Mouse (Mus musculus) stomach, postnatal 0 days (tissue): ENCODE measurements around the gene Ppp2r2c. TPM values are rescaled to one million over a fixed set of nuclear protein-coding genes. Genes with fewer than 3 reads are reported as not detected.

Source experiments
- ATAC-seq: fragments of 200-750 bp; cut with Nextera tagmentation; 2 replicates; pipeline ENCODE4 v1.8.0; 2017; ENCODE audit not compliant: low FRiP score, low TSS enrichment
- DNase-seq: peaks from one replicate; pipeline ENCODE4 v3.0.0-alpha.2; 2016; ENCODE audit warnings: low spot score
- H3K27ac ChIP-seq: fragments of 300-500 bp; sonication (generic); replicated peaks from 2 replicates; pipeline ENCODE4 v1.5.1; 2014; ENCODE audit warnings: mild to moderate bottlenecking, control low read depth
- H3K27me3 ChIP-seq: fragments of 300-500 bp; sonication (generic); 2 replicates; pipeline ENCODE4 v1.6.1; 2014; ENCODE audit warnings: low read length; ENCODE audit not compliant: control insufficient read depth, insufficient read depth
- H3K36me3 ChIP-seq: fragments of 300-500 bp; sonication (generic); 2 replicates; pipeline ENCODE4 v1.6.1; 2014; ENCODE audit warnings: low read length, mixed read lengths; ENCODE audit not compliant: control insufficient read depth, insufficient read depth
- H3K4me1 ChIP-seq: fragments of 300-500 bp; sonication (generic); replicated peaks from 2 replicates; pipeline ENCODE4 v1.6.1; 2014; ENCODE audit warnings: antibody characterized with exemption; ENCODE audit not compliant: control insufficient read depth, insufficient read depth
- H3K4me2 ChIP-seq: fragments of 300-500 bp; sonication (generic); replicated peaks from 2 replicates; pipeline ENCODE4 v1.6.1; 2014; ENCODE audit warnings: low read depth, mild to moderate bottlenecking, control low read depth, moderate library complexity
- H3K4me3 ChIP-seq: fragments of 300-500 bp; sonication (generic); 2 replicates; pipeline ENCODE4 v1.5.1; 2014; ENCODE audit warnings: low read depth, low read length, control low read depth
- H3K9ac ChIP-seq: fragments of 300-500 bp; sonication (generic); 2 replicates; pipeline ENCODE4 v1.6.1; 2014; ENCODE audit warnings: mild to moderate bottlenecking, low read length, control low read depth, mixed read lengths
- H3K9me3 ChIP-seq: fragments of 300-500 bp; sonication (generic); 2 replicates; pipeline ENCODE4 v1.6.1; 2016; ENCODE audit warnings: low read length; ENCODE audit not compliant: control insufficient read depth
- CTCF ChIP-seq: IDR thresholded peaks from 2 replicates; pipeline ENCODE4 v1.5.1; 2016; ENCODE audit warnings: antibody characterized with exemption, low read depth, mild to moderate bottlenecking, moderate library complexity
- EP300 ChIP-seq: optimal IDR thresholded peaks from 2 replicates; pipeline ENCODE3; 2016; ENCODE audit warnings: antibody characterized with exemption
- WGBS: fragments of 180-500 bp; shearing (Covaris S2); extraction: QIAGEN DNeasy Blood & Tissue Kit; methylation state at CpG from one replicate; pipeline ENCODE4 v1.1.7; 2014; 5-methylcytosine and 5-hydroxymethylcytosine counted together
- polyA plus RNA-seq: library from polyadenylated mRNA; unstranded; fragments of >200 nt; fragmentation: Nextera tagmentation; extraction: Ambion mirVana; gene quantifications from 2 replicates; pipeline ENCODE4 v1.2.1, GENCODE M21; 2015

Gene Ppp2r2c
- polyA plus RNA-seq, 1 experiment from 2014 or later: 0.93 TPM

- no peaks in the 10 kb centered on the region for H3K36me3 ChIP-seq
- no peak overlapping the region for H3K9ac ChIP-seq
- no peak overlapping the region for H3K4me3 ChIP-seq
- no peak overlapping the region for H3K4me2 ChIP-seq
- H3K4me1 ChIP-seq: no peaks in the 10 kb centered on the region
- H3K27me3 ChIP-seq: no peaks in the 10 kb centered on the region
- WGBS: 46% methylated on average over 6 of the region's 6 CpGs
- no peak for ATAC-seq
- DNase-seq: no peak
- H3K27ac ChIP-seq: no peak overlapping the region
- TF ChIP-seq EP300: no peak
- TF ChIP-seq CTCF: no peak
- H3K9me3 ChIP-seq: no peaks in the 10 kb centered on the region
These were observed 31.9 kb downstream of the Ppp2r2c start for GRCm38 (mm10) chr5:36900189-36900619.

- WGBS: 73% methylated on average over 2 of the region's 2 CpGs
- Histone ChIP-seq H3K36me3 (no peaks in the 10 kb centered on the region), H3K9ac (no peak overlapping the region)
These were observed 34.5 kb downstream of the Ppp2r2c start for GRCm38 (mm10) chr5:36902807-36903206.

GRCm38 (mm10) chr5:36904131-36904530 is 35.8 kb downstream of the Ppp2r2c start:
- Histone ChIP-seq H3K4me3 (no peak overlapping the region), H3K27me3 (no peaks in the 10 kb centered on the region), H3K27ac (no peak overlapping the region), H3K36me3 (no peaks in the 10 kb centered on the region), H3K4me1 (no peaks in the 10 kb centered on the region), H3K9me3 (no peaks in the 10 kb centered on the region), H3K9ac (no peak overlapping the region), H3K4me2 (no peak overlapping the region)
- DNase-seq: no peak
- TF ChIP-seq CTCF (no peak), EP300 (no peak)
- WGBS: 74% methylated on average over 2 of the region's 2 CpGs
- no peak for ATAC-seq

More at GRCm38 (mm10) chr5:36902807-36903206, 34.5 kb downstream of the Ppp2r2c start:
- Histone ChIP-seq H3K4me3 (no peak overlapping the region), H3K4me1 (no peaks in the 10 kb centered on the region), H3K27ac (no peak overlapping the region), H3K9me3 (no peaks in the 10 kb centered on the region), H3K4me2 (no peak overlapping the region), H3K27me3 (no peaks in the 10 kb centered on the region)
- DNase-seq (no peak), ATAC-seq (no peak)
- no peak for TF ChIP-seq EP300
- TF ChIP-seq CTCF: no peak

DNA sequence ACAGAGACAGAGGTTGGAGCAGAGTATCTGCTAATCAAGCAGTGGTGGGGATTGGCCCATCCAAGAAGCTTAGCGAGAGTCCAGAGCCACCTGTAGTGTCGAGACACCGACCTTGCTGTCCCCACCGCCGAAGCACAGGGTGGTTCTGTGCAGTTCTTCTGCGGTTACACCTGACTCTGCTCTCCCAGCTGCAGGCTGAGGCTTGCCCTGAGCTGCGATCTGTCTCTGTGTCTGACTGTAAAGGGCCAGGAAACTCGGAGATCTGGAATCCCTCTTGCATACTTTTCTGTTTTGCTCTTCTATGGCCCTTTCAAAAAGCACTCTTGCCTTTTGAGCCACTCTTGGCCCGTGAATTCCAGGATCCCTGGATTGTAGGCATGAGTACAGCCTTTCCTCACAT is 36.4 kb downstream of the Ppp2r2c start:
- Histone ChIP-seq H3K36me3 (no peaks in the 10 kb centered on the region), H3K4me3 (no peak overlapping the region), H3K27ac (no peak overlapping the region), H3K4me2 (no peak overlapping the region), H3K4me1 (no peaks in the 10 kb centered on the region), H3K27me3 (no peaks in the 10 kb centered on the region), H3K9ac (no peak overlapping the region), H3K9me3 (no peaks in the 10 kb centered on the region)
- 60% methylated on average over 9 of the region's 9 CpGs for WGBS
- no peak for DNase-seq
- TF ChIP-seq CTCF (no peak), EP300 (no peak)
- ATAC-seq: no peak

DNA sequence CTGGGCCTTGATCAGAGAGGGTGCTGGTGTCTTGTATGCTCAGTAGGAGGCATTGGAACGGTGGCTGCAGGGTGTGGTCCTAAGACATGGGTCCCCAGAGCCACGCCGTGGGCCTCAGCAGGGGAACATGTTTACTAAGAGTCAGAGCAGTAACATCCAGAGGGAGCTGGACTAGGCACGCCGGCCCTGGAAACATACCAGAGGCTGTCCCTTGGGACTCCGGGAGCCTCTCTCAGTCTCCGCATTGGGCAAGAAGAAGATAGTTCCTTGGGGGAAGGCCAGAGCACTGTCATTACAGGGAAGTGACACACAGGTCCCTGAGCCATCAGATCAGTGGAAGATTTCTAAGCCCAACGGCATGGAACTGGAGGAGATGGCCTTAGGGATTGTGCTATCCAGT is 36.9 kb downstream of the Ppp2r2c start:
- H3K36me3 ChIP-seq: no peaks in the 10 kb centered on the region
- no peak overlapping the region for H3K9ac ChIP-seq
- H3K4me2 ChIP-seq: no peak overlapping the region
- no peaks in the 10 kb centered on the region for H3K9me3 ChIP-seq
- no peak overlapping the region for H3K4me3 ChIP-seq
- H3K27ac ChIP-seq: 0 out of 2 replicates have a peak overlapping the region, but pooled peaks have one; percentile 8
- TF ChIP-seq CTCF: no peak
- no peak for TF ChIP-seq EP300
- no peaks in the 10 kb centered on the region for H3K4me1 ChIP-seq
- DNase-seq (no peak), ATAC-seq (no peak)
- H3K27me3 ChIP-seq: no peaks in the 10 kb centered on the region
- WGBS: 62% methylated on average over 8 of the region's 8 CpGs

GRCm38 (mm10) chr5:36907695-36908094 is 39.4 kb downstream of the Ppp2r2c start:
- no peak overlapping the region for H3K9ac ChIP-seq
- H3K4me1 ChIP-seq: no peaks in the 10 kb centered on the region
- H3K4me2 ChIP-seq: no peak overlapping the region
- TF ChIP-seq EP300 (no peak), CTCF (no peak)
- ATAC-seq: no peak
- H3K27me3 ChIP-seq: no peaks in the 10 kb centered on the region
- no peak overlapping the region for H3K27ac ChIP-seq
- H3K36me3 ChIP-seq: no peaks in the 10 kb centered on the region
- DNase-seq: no peak
- no peaks in the 10 kb centered on the region for H3K9me3 ChIP-seq
- H3K4me3 ChIP-seq: no peak overlapping the region
- 68% methylated on average over 10 of the region's 10 CpGs for WGBS
